Mouse (Mus musculus): ENCODE measurements at regions not wholly inside any gene's neighbourhood (a gene's known extent, or its start where the extent isn't known, plus 50 kb on each side); places are given as distances from the start of the nearest gene placed in this dataset.

DNA sequence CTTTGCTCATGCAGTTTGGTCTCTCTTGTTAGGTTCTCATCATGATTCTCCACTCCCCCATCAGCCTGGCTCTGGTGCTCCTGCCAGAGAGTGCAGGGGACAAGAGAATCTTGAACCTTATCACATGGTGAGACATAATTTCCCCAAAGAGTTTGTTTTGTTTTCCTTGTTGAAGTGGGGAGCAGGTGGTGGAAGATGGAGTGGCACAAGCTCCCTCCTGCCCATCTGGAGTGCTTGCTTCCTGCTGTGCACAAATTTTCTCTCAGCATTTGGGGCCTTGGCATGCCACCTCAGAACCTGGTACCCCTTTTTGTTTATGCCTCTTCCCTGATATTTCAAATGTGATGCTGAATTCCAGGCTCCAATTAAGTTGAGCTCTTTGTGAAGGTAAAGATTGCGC, 219.9 kb downstream of the Rnf144b start:
- H3K27me3 ChIP-seq: peaks cover 13% of the 10 kb centered on the region
- in situ Hi-C loops (cut with MboI; ENCODE audit: low pct_unique_long_range_greater_than_20kb): no loop called here
- DNase-seq (ENCODE audit: low read depth, low spot score): no peak
- ATAC-seq: no peak
- TF ChIP-seq CTCF (IDR thresholded peaks at IDR 0.05): no peak
- CTCF ChIA-PET: interaction anchor here (1.1 to 1.6 kb wide), 2 partner anchors 11 to 41 kb away, joined by 3 to 4 read pairs; no protein-coding TSS in a partner anchor
- POLR2A ChIA-PET: no interaction called here

DNA sequence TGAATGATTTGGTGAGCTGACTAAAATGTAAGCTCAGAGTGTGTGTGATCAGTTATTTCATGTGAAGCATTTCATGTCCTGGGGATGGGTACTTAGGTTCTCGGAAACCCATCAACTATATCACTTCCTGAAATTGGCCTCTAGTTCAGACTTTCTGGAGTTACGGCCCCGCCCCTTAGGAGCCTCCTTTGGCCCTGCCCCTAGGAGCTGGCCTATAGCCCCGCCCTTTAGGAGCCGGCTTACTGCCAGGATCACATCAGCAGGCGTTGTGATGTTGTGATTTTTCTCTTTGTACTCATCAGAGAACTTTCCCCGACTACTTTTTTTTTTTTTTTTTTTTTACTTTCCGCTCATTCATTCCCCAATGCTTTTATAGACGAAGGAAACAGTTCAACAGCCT, 223.1 kb downstream of the Rnf144b start:
- ChIA-PET CTCF (no interaction called here), POLR2A (interaction anchor here (0.7 kb wide), 1 partner anchor 46 kb away, joined by 3 read pairs; no protein-coding TSS in a partner anchor)
- H3K27me3 ChIP-seq: peaks cover 13% of the 10 kb centered on the region
- DNase-seq (ENCODE audit: low read depth, low spot score) (no peak), ATAC-seq (no peak)
- TF ChIP-seq CTCF (IDR thresholded peaks at IDR 0.05): no peak
- in situ Hi-C loops (cut with MboI; ENCODE audit: low pct_unique_long_range_greater_than_20kb): no loop called here

DNA sequence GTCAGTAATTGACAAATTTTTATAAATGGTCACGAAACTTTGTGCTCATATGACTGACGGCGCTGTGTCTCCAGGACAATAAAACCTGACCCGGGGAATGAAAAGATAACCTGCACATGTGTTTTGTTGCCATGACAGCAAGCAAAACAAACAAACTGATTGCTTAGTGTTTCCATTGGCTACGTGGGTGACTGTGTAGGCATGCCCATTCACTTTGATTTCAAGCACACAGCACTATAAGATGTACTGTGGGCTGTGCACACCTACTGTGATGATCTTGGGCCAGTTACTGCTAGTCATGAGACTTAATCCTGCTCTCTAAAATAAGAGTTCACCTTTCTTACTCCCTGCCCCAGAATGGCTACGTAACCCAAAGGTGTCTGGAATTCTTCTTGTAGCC, 225.4 kb downstream of the Rnf144b start:
- in situ Hi-C loops (cut with MboI; ENCODE audit: low pct_unique_long_range_greater_than_20kb): no loop called here
- CTCF ChIA-PET: no interaction called here
- peaks cover 20% of the 10 kb centered on the region for H3K27me3 ChIP-seq
- TF ChIP-seq CTCF (IDR thresholded peaks at IDR 0.05): no peak
- POLR2A ChIA-PET: no interaction called here
- ATAC-seq (no peak), DNase-seq (ENCODE audit: low read depth, low spot score) (no peak)

DNA sequence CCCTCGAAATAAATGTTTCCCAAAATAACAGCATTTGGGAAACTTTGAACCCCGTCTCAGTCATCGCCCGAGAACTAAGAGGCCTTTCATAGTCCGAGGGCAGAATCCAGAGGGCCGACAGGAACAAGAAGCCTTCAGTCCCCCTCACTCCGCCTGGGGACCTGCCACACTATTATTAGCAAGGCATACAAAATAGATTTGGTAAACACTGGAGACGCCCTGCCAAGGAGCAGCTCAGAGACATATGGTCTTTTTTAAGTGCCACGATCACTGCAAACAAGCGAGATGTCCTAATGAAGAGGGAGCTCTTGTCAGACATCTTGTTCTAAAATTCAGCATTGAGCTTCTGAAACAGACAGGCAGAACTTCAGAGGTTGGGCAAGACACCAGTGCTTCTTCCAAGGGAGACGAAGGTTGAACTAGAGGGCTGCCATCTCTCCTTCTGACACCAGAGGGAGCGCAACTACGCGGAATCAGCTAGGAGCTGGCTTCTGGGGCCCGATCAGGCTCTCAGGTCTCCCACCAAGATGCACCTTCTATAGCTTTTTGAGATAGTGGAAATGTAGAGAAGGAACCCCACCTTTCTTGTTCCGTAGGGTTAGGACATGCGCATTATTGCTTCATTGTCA, 226.2 kb downstream of the Rnf144b start:
- peaks cover 16% of the 10 kb centered on the region for H3K27me3 ChIP-seq

DNA sequence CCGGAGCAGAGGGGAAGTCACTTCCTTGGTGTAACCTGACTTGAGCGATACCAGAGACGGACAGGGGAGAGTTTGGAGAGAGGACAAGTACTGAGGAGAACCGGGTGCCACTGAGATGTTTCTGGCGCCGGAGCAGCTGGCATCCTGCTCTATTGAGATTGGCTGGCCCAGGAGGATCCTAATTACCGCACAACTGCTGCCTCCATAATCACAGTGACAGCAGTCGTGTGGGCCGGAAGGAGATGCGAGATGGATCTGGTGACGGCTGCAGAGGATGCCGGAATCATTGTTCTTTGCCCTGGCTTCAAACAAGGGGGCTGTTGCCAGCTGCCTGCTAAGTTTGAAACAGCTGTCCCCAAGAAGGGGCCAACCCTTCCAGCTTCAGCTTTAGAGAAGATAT, 232.0 kb downstream of the Rnf144b start:
- no peak for DNase-seq (ENCODE audit: low read depth, low spot score)

More for the DNA sequence above, 226.2 kb downstream of the Rnf144b start:
- in situ Hi-C loops (cut with MboI; ENCODE audit: low pct_unique_long_range_greater_than_20kb): no loop called here
- DNase-seq (ENCODE audit: low read depth, low spot score): no peak
- ATAC-seq: peak; percentile 74
- ChIA-PET CTCF (interaction anchor here (1.4 kb wide), 1 partner anchor 14 kb away, joined by 6 read pairs; no protein-coding TSS in a partner anchor), POLR2A (no interaction called here)
- peak; percentile 84 for TF ChIP-seq CTCF (IDR thresholded peaks at IDR 0.05)

DNA sequence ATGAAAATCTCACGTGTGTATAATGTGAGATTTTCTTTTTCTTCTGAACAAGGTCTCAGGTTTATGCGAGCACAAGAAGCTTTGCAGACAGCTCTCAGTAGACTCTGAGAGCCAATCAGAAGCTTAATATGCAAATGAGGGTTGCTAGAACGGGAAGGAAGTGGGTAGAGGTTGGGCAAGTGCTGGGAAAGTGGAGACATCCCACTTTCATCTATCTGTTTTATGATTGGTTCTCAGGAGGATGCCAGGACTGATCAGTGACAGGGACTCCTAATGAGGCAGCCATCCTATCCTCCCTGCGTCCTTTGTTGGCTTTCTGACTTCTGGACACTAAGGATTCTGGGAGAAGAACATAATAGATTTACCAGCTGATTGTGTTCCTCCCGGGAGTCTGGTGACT, 232.7 kb downstream of the Rnf144b start:
- DNase-seq (ENCODE audit: low read depth, low spot score): no peak
- ATAC-seq: no peak
- POLR2A ChIA-PET: no interaction called here
- CTCF ChIA-PET: no interaction called here
- H3K27me3 ChIP-seq: peaks cover 28% of the 10 kb centered on the region
- in situ Hi-C loops (cut with MboI; ENCODE audit: low pct_unique_long_range_greater_than_20kb): no loop called here
- TF ChIP-seq CTCF (IDR thresholded peaks at IDR 0.05): no peak

More for the DNA sequence above, 232.0 kb downstream of the Rnf144b start:
- no peak for ATAC-seq
- in situ Hi-C loops (cut with MboI; ENCODE audit: low pct_unique_long_range_greater_than_20kb): loop anchor here (5.0 kb wide), 1 partner anchor 1108 kb away; no protein-coding TSS in a partner anchor
- TF ChIP-seq CTCF (IDR thresholded peaks at IDR 0.05): no peak
- CTCF ChIA-PET: no interaction called here
- peaks cover 24% of the 10 kb centered on the region for H3K27me3 ChIP-seq
- POLR2A ChIA-PET: no interaction called here

DNA sequence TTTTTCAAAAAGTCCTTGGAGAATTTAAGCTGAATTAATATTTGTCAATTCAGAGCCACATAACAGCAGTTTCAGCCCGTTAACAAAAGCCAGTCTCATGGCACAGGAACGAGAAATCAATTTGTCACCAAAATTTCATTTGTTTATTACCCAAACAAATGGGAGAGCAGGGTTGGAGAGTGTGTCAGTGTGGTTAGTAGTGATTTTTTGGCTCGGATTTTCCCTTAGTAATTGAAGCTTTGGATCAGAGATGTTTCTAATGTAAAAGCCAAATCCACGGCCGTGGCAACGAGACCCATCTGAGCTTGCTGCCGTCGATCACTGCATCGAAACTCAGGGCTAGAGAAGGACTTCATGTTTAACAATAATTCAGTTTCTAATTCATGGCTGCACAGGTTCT, 236.5 kb downstream of the Rnf144b start:
- DNase-seq (ENCODE audit: low read depth, low spot score): no peak
- ChIA-PET POLR2A (no interaction called here), CTCF (no interaction called here)
- peaks cover 32% of the 10 kb centered on the region for H3K27me3 ChIP-seq
- no peak for ATAC-seq
- TF ChIP-seq CTCF (IDR thresholded peaks at IDR 0.05): no peak
- in situ Hi-C loops (cut with MboI; ENCODE audit: low pct_unique_long_range_greater_than_20kb): no loop called here

DNA sequence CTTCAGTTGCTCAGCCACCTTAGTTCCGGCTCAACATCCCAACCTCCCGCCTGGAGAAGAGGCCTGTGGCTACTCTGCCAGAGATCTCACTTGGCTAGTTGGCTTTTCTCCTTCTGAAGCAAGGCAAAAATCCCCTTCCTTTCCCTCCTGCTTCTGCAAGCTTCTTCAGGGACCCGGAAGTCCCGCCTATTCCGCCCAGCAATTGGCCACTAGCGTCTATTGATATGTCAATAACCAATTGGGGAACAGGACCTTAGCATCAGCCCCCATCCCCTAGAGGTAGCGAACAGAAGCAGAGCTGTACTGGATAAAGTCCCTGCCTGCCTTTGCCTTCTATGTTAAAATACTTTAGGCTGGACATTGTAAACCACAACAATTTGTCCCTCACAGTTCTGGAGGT, 243.3 kb downstream of the Rnf144b start:
- ATAC-seq (no peak), DNase-seq (ENCODE audit: low read depth, low spot score) (no peak)
- no peak for TF ChIP-seq CTCF (IDR thresholded peaks at IDR 0.05)
- POLR2A ChIA-PET: no interaction called here
- peaks cover 21% of the 10 kb centered on the region for H3K27me3 ChIP-seq
- in situ Hi-C loops (cut with MboI; ENCODE audit: low pct_unique_long_range_greater_than_20kb): no loop called here
- CTCF ChIA-PET: no interaction called here

DNA sequence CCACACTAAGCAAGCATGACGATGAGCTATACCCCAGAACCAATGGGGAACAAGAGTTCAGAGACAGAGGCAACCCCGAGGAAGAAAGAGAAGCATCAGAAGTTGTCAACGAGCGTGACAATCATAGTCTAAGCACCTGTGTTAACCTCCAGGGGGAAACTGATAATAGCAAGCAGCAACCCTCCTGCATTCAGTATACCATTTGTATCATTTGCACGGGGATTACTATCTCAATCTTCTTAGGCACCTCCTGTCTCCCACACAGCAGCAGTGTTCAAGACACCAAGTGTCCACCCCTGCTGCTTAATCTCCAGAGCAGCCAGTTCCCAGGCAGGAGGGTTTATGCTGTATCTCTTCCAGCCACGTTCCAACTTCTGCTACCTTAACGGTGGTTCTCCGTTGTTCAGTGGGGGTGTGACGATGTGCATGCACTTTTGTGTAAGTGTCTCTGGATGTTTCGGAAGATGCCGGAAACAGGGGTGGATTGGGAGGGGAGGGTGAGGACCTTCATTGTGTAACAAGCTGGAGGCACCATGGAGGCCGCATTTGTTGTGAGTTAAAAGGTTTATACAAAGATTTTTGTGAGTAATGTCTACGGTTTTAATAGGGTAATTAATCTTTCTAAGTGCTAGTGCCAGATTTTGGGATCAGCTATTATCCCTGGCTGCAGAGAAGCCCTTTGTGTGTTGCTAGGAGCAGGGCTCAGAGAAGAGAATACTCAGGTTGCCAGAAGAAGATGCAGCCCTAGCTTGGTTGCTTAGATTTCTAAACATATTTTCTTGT, 245.8 kb downstream of the Rnf144b start:
- ChIA-PET CTCF (no interaction called here), POLR2A (no interaction called here)
- no peak for TF ChIP-seq CTCF (IDR thresholded peaks at IDR 0.05)
- peaks cover 13% of the 10 kb centered on the region for H3K27me3 ChIP-seq
- in situ Hi-C loops (cut with MboI; ENCODE audit: low pct_unique_long_range_greater_than_20kb): no loop called here
- ATAC-seq (no peak), DNase-seq (ENCODE audit: low read depth, low spot score) (no peak)

DNA sequence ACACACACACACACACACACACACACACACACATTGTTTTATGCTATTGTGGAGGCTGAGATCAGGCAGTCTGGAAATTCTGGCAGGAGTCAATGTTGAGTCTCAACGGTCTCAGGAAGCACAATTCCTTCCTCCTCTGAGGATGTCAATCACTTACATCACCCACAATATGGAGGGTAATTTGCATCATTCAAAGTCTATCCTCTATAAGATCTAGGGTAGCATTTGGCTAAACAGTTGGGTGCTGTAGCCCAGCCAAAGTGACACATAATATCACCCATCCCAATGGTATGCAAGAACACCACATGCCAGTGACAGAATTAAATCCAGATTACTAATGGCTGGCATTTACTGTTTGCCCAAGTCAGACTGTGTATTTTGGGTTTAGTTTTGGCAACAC, 252.1 kb downstream of the Rnf144b start:
- ChIA-PET CTCF (no interaction called here), POLR2A (no interaction called here)
- TF ChIP-seq CTCF (IDR thresholded peaks at IDR 0.05): no peak

DNA sequence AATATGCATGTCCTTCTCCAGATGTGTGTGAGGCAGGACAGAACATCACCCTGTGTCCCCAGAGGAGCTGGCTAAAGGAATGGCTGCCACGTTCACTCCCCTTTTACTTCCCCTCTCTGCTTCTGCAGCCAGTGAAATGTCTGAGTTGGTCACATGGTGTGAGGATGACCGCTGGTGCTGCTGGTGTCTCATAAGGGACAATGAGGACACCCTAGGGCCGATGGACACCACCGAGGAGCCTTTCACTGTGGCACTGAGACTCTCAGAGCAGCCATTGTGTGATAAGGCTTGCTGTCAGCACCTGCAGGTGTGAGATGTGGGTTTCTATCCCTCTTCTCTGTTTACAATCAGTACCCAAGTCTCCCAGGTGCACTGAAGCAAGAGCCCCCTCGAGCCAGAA, 268.6 kb downstream of the Rnf144b start:
- POLR2A ChIA-PET: no interaction called here
- in situ Hi-C loops (cut with MboI; ENCODE audit: low pct_unique_long_range_greater_than_20kb): no loop called here
- TF ChIP-seq CTCF (IDR thresholded peaks at IDR 0.05): no peak
- peaks cover 33% of the 10 kb centered on the region for H3K27me3 ChIP-seq
- ATAC-seq: no peak
- CTCF ChIA-PET: no interaction called here
- no peak for DNase-seq (ENCODE audit: low read depth, low spot score)

More for the DNA sequence above, 252.1 kb downstream of the Rnf144b start:
- DNase-seq (ENCODE audit: low read depth, low spot score) (no peak), ATAC-seq (no peak)
- in situ Hi-C loops (cut with MboI; ENCODE audit: low pct_unique_long_range_greater_than_20kb): no loop called here
- H3K27me3 ChIP-seq: peaks cover 7% of the 10 kb centered on the region
